ENCODE assay signal across 19 mouse cellular contexts in the genomic region with DNA sequence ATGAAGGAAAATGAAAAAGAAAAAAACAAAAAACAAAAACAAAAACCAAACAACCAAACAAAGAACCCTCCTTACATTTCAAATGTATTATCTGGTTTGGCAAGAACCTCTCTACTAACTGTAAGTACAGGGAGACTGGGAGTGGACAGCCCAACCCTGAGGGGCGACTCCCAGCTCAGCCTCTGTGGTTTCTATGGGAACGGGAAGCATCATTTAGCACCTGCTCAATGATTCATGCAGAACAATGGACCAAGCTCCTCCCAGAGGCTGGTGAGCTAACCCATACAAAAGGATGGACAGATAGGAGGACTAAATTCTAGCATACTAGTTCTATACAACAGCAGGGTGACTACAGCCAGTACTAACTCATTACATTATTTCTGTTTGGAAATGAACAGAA. TPM values are rescaled to one million over a fixed set of nuclear protein-coding genes. Genes with fewer than 3 reads are reported as not detected.
DNase-seq lines count a peak whose midpoint lies in the region; ATAC-seq lines count a peak whose summit lies in the region.
"Had no signal": no experiment of that assay in that cellular context is flagged by ENCODE, and none has a peak within 500 bp of the region (broad histone marks: within the 10 kb centered on the region; RNA-seq: fewer than 3 reads in every experiment).

No protein-coding gene starts in this region.

- no peaks in the 10 kb centered on the region for H3K27me3 ChIP-seq in neural tube, embryonic 11.5 days (ENCODE audit: control insufficient read depth, insufficient read depth, low read length)
- no peaks in the 10 kb centered on the region for H3K27me3 ChIP-seq in intestine, embryonic 15.5 days (replicated peaks)
- H3K27me3 ChIP-seq: kidney, embryonic 15.5 days; liver, embryonic 15.5 days had no signal

- no peaks in the 10 kb centered on the region for H3K9me3 ChIP-seq in neural tube, embryonic 11.5 days (ENCODE audit: control insufficient read depth, low read length)
- H3K9me3 ChIP-seq in intestine, embryonic 15.5 days: no peaks in the 10 kb centered on the region
- H3K9me3 ChIP-seq: kidney, embryonic 15.5 days; liver, embryonic 15.5 days had no signal

- 24% methylated on average over 2 of the region's 2 CpGs for WGBS in neural tube, embryonic 11.5 days
- WGBS in intestine, embryonic 15.5 days: 78% methylated on average over 2 of the region's 2 CpGs

- DNase-seq in embryo, embryonic 10 days (ENCODE audit: low spot score): peak; percentile 66
- DNase-seq in embryo, embryonic 9.5 days (ENCODE audit: extremely low spot score): no peak
- DNase-seq in neural tube, embryonic 11.5 days (ENCODE audit: low spot score): peak; percentile 34
- DNase-seq in neural tube, embryonic 10.5 days (ENCODE audit: extremely low spot score, low spot score): no peak
- peak; percentile 50 for DNase-seq in embryo, embryonic 11 days
- DNase-seq in retina, embryonic 14.5 days (ENCODE audit: low spot score): peak; percentile 72
- no peak for DNase-seq in lung, postnatal 14 days
- DNase-seq: cerebellum, adult 18-20 months; gastrocnemius, postnatal 36 days; heart, postnatal 14 days; right cerebral cortex, postnatal 25 days; thymus, postnatal 36 days had no signal

- peaks cover 4% of the 10 kb centered on the region; the same call in 1 of the 2 replicates for H3K4me1 ChIP-seq in neural tube, embryonic 11.5 days (ENCODE audit: control insufficient read depth, insufficient read depth, low read length)
- peaks cover 7% of the 10 kb centered on the region for H3K4me1 ChIP-seq in intestine, embryonic 15.5 days (replicated peaks)
- H3K4me1 ChIP-seq: liver, embryonic 15.5 days had no signal

- H3K4me2 ChIP-seq in neural tube, embryonic 11.5 days (ENCODE audit: low read depth): no peak overlapping the region
- H3K4me2 ChIP-seq in intestine, embryonic 15.5 days (replicated peaks): no peak overlapping the region
- H3K4me2 ChIP-seq: heart, embryonic 11.5 days; kidney, embryonic 15.5 days; liver, embryonic 15.5 days had no signal

- ATAC-seq in neural tube, embryonic 11.5 days (ENCODE audit: insufficient read depth, low FRiP score, low TSS enrichment): peak; percentile 48; the same call in 1 of the 2 replicates
- ATAC-seq in intestine, embryonic 15.5 days: no peak
- ATAC-seq: inflammation-experienced regulatory T-cells, adult 6 months; lung, postnatal 0 days had no signal

- H3K27ac ChIP-seq in neural tube, embryonic 11.5 days (ENCODE audit: low read depth, low read length): no peak overlapping the region
- no peak overlapping the region for H3K27ac ChIP-seq in intestine, embryonic 15.5 days
- H3K27ac ChIP-seq: kidney, embryonic 15.5 days; liver, embryonic 15.5 days; stomach, postnatal 0 days had no signal

- no peak overlapping the region for H3K9ac ChIP-seq in neural tube, embryonic 11.5 days (ENCODE audit: low read length)
- H3K9ac ChIP-seq in intestine, embryonic 15.5 days: no peak overlapping the region
- H3K9ac ChIP-seq: kidney, embryonic 15.5 days; liver, embryonic 15.5 days had no signal

- H3K36me3 ChIP-seq in neural tube, embryonic 11.5 days (ENCODE audit: control insufficient read depth, insufficient read depth, low read length): no peaks in the 10 kb centered on the region
- no peaks in the 10 kb centered on the region for H3K36me3 ChIP-seq in intestine, embryonic 15.5 days
- H3K36me3 ChIP-seq: kidney, embryonic 15.5 days; liver, embryonic 15.5 days had no signal

- H3K4me3 ChIP-seq in neural tube, embryonic 11.5 days (ENCODE audit: low read depth, low read length): no peak overlapping the region
- no peak overlapping the region for H3K4me3 ChIP-seq in intestine, embryonic 15.5 days (replicated peaks)
- H3K4me3 ChIP-seq: kidney, embryonic 15.5 days; liver, embryonic 15.5 days had no signal

RNA-seq across cellular contexts. Expression of a gene that starts 40.4 kb away (rescaled TPM):
- polyA plus RNA-seq in neural tube, embryonic 11.5 days (2014; fragmentation: Nextera tagmentation; extraction: Ambion mirVana): 21.1 and 22.2 TPM in 2 replicates
- 12.7 and 14.6 TPM in 2 replicates for polyA plus RNA-seq in intestine, embryonic 15.5 days (2015; fragmentation: Nextera tagmentation; extraction: Ambion mirVana)
- polyA plus RNA-seq: inflammation-experienced regulatory T-cells, adult 6 months had no signal

Comparison
In these comparisons a context has a peak if more than half of its experiments do, and no peak if none do; other contexts are left out.
1. DNase-seq: peak in embryo, embryonic 10 days (single experiment), neural tube, embryonic 11.5 days (single experiment), embryo, embryonic 11 days (single experiment) and retina, embryonic 14.5 days (single experiment); none in embryo, embryonic 9.5 days (single experiment), neural tube, embryonic 10.5 days (single experiment) and lung, postnatal 14 days (single experiment).